Mouse (Mus musculus) midbrain, embryonic 12.5 days (tissue): ENCODE results near the gene Bicdl1. TPM values are rescaled to one million over a fixed set of nuclear protein-coding genes. Genes with fewer than 3 reads are reported as not detected.

Experiments
- ATAC-seq: fragments of 200-750 bp; cut with Nextera tagmentation; 2 replicates; pipeline ENCODE4 v1.8.0; 2017; ENCODE audit warnings: low read depth, moderate TSS enrichment, moderate library complexity; ENCODE audit not compliant: low FRiP score
- H3K27ac ChIP-seq: fragments of 300-500 bp; sonication (generic); replicated peaks from 2 replicates; pipeline ENCODE4 v1.5.1; 2016; ENCODE audit warnings: mild to moderate bottlenecking
- H3K27me3 ChIP-seq: fragments of 300-500 bp; sonication (generic); 2 replicates; pipeline ENCODE4 v1.6.1; 2016; ENCODE audit warnings: mild to moderate bottlenecking
- H3K36me3 ChIP-seq: fragments of 300-500 bp; sonication (generic); 2 replicates; pipeline ENCODE4 v1.6.1; 2016
- H3K4me1 ChIP-seq: fragments of 300-500 bp; sonication (generic); 2 replicates; pipeline ENCODE4 v1.6.1; 2016
- H3K4me2 ChIP-seq: fragments of 300-500 bp; sonication (generic); replicated peaks from 2 replicates; pipeline ENCODE4 v1.6.1; 2016; ENCODE audit warnings: mild to moderate bottlenecking, moderate library complexity
- H3K4me3 ChIP-seq: fragments of 300-500 bp; sonication (generic); 2 replicates; pipeline ENCODE4 v1.5.1; 2016; ENCODE audit warnings: mild to moderate bottlenecking
- H3K9ac ChIP-seq: fragments of 300-500 bp; sonication (generic); replicated peaks from 2 replicates; pipeline ENCODE4 v1.6.1; 2016; ENCODE audit warnings: mild to moderate bottlenecking, moderate library complexity
- H3K9me3 ChIP-seq: fragments of 300-500 bp; sonication (generic); 2 replicates; pipeline ENCODE4 v1.6.1; 2016; ENCODE audit warnings: mild to moderate bottlenecking
- WGBS: fragments of 180-500 bp; shearing (Covaris S2); methylation state at CpG from one replicate; pipeline ENCODE4 v1.1.7; 2016; 5-methylcytosine and 5-hydroxymethylcytosine counted together
- polyA plus RNA-seq: library from polyadenylated mRNA; unstranded; fragments of >200 nt; fragmentation: Nextera tagmentation; extraction: Ambion mirVana; gene quantifications from 2 replicates; pipeline ENCODE4 v1.2.1, GENCODE M21; 2016

Bicdl1 gene
- polyA plus RNA-seq, 1 experiment from 2014 or later, result 19.9 TPM

DNA sequence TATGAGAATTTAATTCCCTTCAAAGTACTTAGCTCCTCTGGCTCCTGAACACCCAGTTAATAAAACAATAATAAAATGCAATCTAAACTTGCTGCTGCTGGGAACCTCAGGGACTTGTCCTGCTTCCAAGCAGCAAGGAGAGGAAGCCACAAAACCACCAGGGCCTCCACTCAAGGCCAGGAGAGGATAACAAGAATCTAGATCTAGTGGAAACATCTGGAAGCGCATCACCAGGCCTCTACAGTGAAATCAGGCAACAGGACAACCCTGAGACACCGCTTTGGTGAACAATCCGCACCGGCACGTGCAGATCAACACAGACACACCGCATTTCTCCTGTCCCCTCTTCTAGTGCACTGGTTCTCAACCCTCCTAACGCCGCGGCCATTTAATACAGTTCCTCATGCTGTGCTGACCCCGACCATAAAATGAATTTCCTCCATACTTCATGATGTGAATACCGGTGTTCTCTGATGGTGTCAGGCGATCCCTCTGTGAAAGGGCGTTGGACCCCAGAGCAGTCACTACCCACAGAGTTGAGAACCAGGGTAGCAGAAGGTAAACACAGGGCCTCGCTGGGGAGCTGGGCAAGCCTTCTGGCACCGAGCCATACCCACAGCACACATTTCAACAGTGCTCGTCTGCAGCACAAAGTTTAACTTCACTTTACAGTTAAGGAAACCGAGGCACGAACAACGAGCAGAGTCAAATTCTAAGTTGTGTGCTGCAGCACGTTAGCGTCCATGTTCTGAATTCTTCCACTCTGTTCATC, 9.0 kb downstream of the Bicdl1 start:
- H3K4me3 ChIP-seq, result no peak overlapping the region
- no peak overlapping the region for H3K27ac ChIP-seq
- H3K4me1 ChIP-seq, result no peaks in the 10 kb centered on the region
- ATAC-seq, result no peak
- no peak overlapping the region for H3K9ac ChIP-seq
- no peaks in the 10 kb centered on the region for H3K36me3 ChIP-seq
- H3K27me3 ChIP-seq, result no peaks in the 10 kb centered on the region
- 89% methylated on average over 21 of the region's 21 CpGs for WGBS
- no peak overlapping the region for H3K4me2 ChIP-seq
- no peaks in the 10 kb centered on the region for H3K9me3 ChIP-seq

DNA sequence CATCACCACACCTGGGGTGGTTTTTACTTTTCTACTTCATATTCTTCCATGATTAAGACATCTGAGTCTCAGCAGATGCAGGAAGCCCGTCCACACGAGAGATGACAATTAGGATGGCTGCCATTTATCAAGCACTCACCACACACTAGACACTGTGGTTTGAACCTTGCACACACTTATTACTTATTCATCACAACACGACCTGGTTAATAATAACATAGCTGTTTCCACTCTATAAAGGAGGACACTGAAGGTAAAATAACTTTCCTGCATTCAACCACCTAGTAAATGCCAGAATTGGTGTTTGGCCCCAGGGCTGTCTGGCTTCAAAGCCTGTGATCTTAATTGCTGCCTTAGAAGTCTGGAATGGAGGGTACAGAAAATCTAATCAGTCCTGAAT, 10.7 kb downstream of the Bicdl1 start:
- Histone ChIP-seq H3K4me1 (no peaks in the 10 kb centered on the region), H3K4me3 (no peak overlapping the region), H3K27ac (no peak overlapping the region), H3K27me3 (no peaks in the 10 kb centered on the region), H3K36me3 (no peaks in the 10 kb centered on the region), H3K9me3 (no peaks in the 10 kb centered on the region), H3K9ac (no peak overlapping the region), H3K4me2 (no peak overlapping the region)
- ATAC-seq, result no peak
- WGBS, result 74% methylated on average over 3 of the region's 3 CpGs

DNA sequence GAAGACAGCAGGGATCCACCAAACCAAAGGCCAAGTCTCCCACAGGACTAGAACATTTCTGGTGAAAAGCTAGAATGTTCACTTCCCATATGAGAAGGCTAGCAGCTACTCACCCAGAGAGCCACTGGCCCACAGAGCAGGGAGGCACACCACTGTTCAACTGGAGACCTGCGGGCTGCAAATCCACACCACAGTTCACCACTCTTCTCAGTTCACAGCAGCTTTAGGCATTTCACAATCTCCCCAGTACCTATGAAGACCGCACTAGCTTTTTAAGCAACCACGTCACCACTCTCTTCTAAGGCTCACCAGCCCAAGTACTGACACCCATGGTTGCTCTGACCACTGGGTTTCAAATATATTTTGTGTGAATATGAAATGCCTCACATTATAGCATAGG, 13.7 kb downstream of the Bicdl1 start:
- Histone ChIP-seq H3K27ac (no peak overlapping the region), H3K9ac (no peak overlapping the region), H3K4me1 (no peaks in the 10 kb centered on the region), H3K9me3 (no peaks in the 10 kb centered on the region), H3K36me3 (no peaks in the 10 kb centered on the region), H3K4me2 (no peak overlapping the region), H3K4me3 (no peak overlapping the region), H3K27me3 (no peaks in the 10 kb centered on the region)
- no peak for ATAC-seq
- 95% methylated on average over 3 of the region's 3 CpGs for WGBS

DNA sequence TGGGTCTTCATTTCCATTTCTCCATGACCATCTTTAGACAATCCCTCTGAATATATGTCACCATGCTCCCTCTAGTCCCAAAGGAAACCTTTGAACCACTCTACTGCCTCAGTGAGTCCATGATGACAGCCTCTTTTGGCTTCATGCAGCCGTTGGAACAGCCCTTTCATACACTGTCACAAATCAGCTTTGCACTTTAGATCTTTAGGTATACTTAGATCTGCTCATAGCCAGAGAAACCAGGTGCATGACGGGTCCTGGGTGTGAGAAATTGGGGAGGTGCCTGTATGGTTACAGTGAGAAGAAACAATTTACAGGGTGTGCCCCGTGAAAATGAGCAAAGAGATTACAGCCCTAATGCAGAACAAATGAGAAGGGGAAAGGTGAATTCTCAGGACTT, 14.3 kb downstream of the Bicdl1 start:
- Histone ChIP-seq H3K27me3 (no peaks in the 10 kb centered on the region), H3K9ac (no peak overlapping the region), H3K36me3 (no peaks in the 10 kb centered on the region), H3K4me3 (no peak overlapping the region), H3K9me3 (no peaks in the 10 kb centered on the region), H3K27ac (no peak overlapping the region), H3K4me2 (no peak overlapping the region), H3K4me1 (no peaks in the 10 kb centered on the region)
- 93% methylated on average over 3 of the region's 3 CpGs for WGBS
- ATAC-seq, result no peak

GRCm38 (mm10) chr5:115716426-115716825, 15.0 kb downstream of the Bicdl1 start:
- H3K36me3 ChIP-seq, result no peaks in the 10 kb centered on the region
- H3K27me3 ChIP-seq, result no peaks in the 10 kb centered on the region
- 79% methylated on average over 6 of the region's 6 CpGs for WGBS
- no peak overlapping the region for H3K4me3 ChIP-seq
- H3K4me2 ChIP-seq, result no peak overlapping the region
- H3K9ac ChIP-seq, result no peak overlapping the region
- no peaks in the 10 kb centered on the region for H3K9me3 ChIP-seq
- no peak overlapping the region for H3K27ac ChIP-seq
- peaks cover 5% of the 10 kb centered on the region for H3K4me1 ChIP-seq
- ATAC-seq, result no peak

DNA sequence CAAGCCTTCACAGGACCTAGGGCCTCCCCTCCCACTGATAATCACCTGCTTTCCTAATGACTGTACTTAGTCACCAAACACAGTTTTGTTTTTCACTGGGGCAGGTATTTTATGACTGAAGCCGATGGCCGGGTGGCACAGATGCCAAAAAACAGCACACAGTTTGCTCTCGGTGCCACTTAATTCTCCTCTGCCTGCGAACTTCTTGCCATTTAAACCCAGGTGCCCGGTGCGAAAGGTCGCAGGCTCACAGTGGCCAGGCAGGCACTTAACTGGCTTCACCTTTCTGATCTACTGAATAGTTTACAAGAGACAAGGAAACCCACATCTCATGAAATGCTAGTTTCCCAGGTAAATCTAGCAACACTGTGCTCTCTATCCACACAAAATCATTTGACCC, 16.7 kb downstream of the Bicdl1 start:
- Histone ChIP-seq H3K4me1 (peaks cover 5% of the 10 kb centered on the region), H3K9ac (no peak overlapping the region), H3K4me2 (no peak overlapping the region), H3K4me3 (no peak overlapping the region), H3K9me3 (no peaks in the 10 kb centered on the region), H3K27me3 (no peaks in the 10 kb centered on the region), H3K27ac (no peak overlapping the region), H3K36me3 (no peaks in the 10 kb centered on the region)
- WGBS, result 94% methylated on average over 7 of the region's 7 CpGs
- ATAC-seq, result no peak

- no peaks in the 10 kb centered on the region; the same call in 1 of the 2 replicates for H3K27me3 ChIP-seq
- H3K9ac ChIP-seq, result no peak overlapping the region
- no peak overlapping the region for H3K4me3 ChIP-seq
- 73% methylated on average over 6 of the region's 6 CpGs for WGBS
- H3K9me3 ChIP-seq, result no peaks in the 10 kb centered on the region
- no peak overlapping the region for H3K27ac ChIP-seq
- no peak for ATAC-seq
- H3K4me1 ChIP-seq, result peaks cover 5% of the 10 kb centered on the region
- no peak overlapping the region for H3K4me2 ChIP-seq
- H3K36me3 ChIP-seq, result no peaks in the 10 kb centered on the region
These were observed 18.9 kb downstream of the Bicdl1 start for GRCm38 (mm10) chr5:115712487-115712886.

GRCm38 (mm10) chr5:115711636-115712419, 19.6 kb downstream of the Bicdl1 start:
- no peak for ATAC-seq
- Histone ChIP-seq H3K4me1 (peaks cover 5% of the 10 kb centered on the region), H3K27ac (no peak overlapping the region), H3K36me3 (no peaks in the 10 kb centered on the region), H3K27me3 (no peaks in the 10 kb centered on the region; the same call in 1 of the 2 replicates), H3K9ac (no peak overlapping the region), H3K9me3 (no peaks in the 10 kb centered on the region), H3K4me3 (no peak overlapping the region), H3K4me2 (no peak overlapping the region)
- WGBS, result 79% methylated on average over 11 of the region's 11 CpGs

- H3K36me3 ChIP-seq, result no peaks in the 10 kb centered on the region
- no peak overlapping the region for H3K9ac ChIP-seq
- no peak for ATAC-seq
- no peaks in the 10 kb centered on the region; the same call in 1 of the 2 replicates for H3K27me3 ChIP-seq
- H3K9me3 ChIP-seq, result no peaks in the 10 kb centered on the region
- peaks cover 5% of the 10 kb centered on the region for H3K4me1 ChIP-seq
- H3K4me3 ChIP-seq, result no peak overlapping the region
- 84% methylated on average over 4 of the region's 4 CpGs for WGBS
- H3K4me2 ChIP-seq, result no peak overlapping the region
- H3K27ac ChIP-seq, result no peak overlapping the region
These were observed 21.2 kb downstream of the Bicdl1 start for GRCm38 (mm10) chr5:115710171-115710570.

DNA sequence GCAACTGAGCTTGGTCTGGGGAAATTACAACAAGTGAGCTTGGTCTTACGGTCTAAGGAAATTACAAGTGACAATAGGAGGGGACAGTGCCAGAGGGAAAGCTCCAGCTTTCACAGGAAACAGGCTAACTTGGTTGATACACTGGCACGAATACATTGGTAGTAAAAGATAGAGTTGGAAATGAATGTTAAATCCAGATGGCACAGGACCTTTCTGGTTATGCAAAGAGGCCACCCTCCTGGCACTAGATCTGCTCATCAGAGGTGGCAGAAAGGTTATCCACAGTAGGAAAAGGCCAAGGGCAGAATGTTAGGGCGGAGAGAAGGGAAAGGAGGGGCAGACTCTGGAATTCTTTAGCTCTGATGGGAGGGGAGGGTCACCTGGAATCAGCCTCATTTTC, 22.5 kb downstream of the Bicdl1 start:
- H3K27me3 ChIP-seq, result no peaks in the 10 kb centered on the region; the same call in 1 of the 2 replicates
- 73% methylated on average over 3 of the region's 3 CpGs for WGBS
- no peak overlapping the region for H3K4me2 ChIP-seq
- H3K36me3 ChIP-seq, result no peaks in the 10 kb centered on the region
- H3K9ac ChIP-seq, result no peak overlapping the region
- no peak overlapping the region for H3K27ac ChIP-seq
- peaks cover 5% of the 10 kb centered on the region for H3K4me1 ChIP-seq
- H3K9me3 ChIP-seq, result no peaks in the 10 kb centered on the region
- ATAC-seq, result no peak
- H3K4me3 ChIP-seq, result no peak overlapping the region

GRCm38 (mm10) chr5:115701981-115702380, 29.4 kb downstream of the Bicdl1 start:
- no peaks in the 10 kb centered on the region for H3K4me1 ChIP-seq
- WGBS, result 76% methylated on average over 3 of the region's 3 CpGs

DNA sequence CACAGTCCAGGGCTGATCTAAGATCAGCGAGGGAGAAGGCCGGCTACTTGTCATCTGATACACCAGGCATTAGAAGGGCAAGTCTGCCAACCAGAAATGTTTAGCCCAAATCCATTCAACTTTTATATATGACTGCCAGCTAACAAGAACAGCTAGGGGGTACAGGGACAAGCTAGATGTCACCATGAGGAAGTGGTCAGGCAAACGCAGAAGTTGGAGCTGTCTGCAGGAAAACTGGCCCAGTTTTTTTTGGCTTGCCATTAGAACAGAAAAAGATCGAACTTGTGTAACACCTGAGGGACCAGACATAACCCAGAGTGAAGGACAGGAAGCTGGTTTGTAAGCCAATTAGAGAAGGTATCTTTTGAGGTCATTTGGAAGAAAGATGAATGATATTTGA, 30.2 kb downstream of the Bicdl1 start:
- 80% methylated on average over 4 of the region's 4 CpGs for WGBS
- no peak for ATAC-seq
- Histone ChIP-seq H3K9ac (no peak overlapping the region), H3K27ac (no peak overlapping the region), H3K9me3 (no peaks in the 10 kb centered on the region), H3K4me3 (no peak overlapping the region), H3K4me1 (no peaks in the 10 kb centered on the region), H3K27me3 (no peaks in the 10 kb centered on the region), H3K36me3 (no peaks in the 10 kb centered on the region), H3K4me2 (no peak overlapping the region)

More at GRCm38 (mm10) chr5:115701981-115702380, 29.4 kb downstream of the Bicdl1 start:
- Histone ChIP-seq H3K4me2 (no peak overlapping the region), H3K4me3 (no peak overlapping the region), H3K27me3 (no peaks in the 10 kb centered on the region), H3K9ac (no peak overlapping the region), H3K9me3 (no peaks in the 10 kb centered on the region), H3K27ac (no peak overlapping the region), H3K36me3 (no peaks in the 10 kb centered on the region)
- no peak for ATAC-seq
